Mouse (Mus musculus): Measurements from ENCODE around the gene Krcc1.

Krcc1 gene

DNA sequence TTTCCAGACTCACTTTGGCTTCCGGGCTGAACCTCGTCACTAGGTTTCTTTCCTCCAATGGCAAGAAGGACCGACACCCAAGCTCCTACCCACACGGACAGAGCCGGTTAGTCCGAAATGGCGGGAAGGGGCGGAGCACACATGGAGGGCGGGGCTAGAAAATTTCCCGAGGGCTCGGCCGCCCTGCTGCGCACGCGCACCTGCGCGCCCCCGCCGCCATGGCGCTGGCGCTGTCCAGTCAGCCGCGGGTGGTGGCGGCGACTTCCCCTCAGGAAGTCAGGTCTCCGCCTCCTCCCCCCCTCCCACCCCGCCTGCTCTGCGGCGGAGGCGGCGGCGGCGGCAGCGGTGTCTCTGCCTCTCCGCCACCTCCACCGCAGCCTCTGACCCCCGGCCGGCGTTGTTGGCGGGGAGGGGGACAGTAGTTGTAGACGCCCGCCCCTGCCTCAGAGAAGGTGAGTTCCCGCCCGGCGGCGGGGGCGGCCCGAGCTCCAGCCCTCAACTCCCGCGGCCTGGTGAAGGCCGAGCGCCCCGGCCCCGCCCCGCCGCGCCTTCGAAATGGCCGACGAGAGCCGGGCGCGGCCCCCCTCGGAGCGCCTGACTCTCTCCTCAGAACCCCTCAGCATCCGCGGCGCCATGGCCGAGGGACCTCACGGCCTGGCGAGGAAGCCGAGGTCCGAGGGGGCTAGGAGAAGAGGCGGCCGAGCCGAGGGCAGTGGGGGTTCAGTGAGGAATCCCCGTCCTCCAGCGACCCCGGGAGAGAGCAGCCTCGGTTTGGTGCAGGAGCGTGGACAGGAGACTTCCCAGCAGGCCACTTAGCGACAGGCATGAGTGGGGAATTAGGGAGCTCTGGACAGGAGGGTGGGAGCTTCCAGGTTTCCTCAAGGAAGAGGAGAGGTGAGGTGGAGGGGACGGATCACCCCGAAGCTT lies at the start of gene Krcc1:
Gene Krcc1 (plus strand): TSS at position 289 of the 927 bp plus-strand sequence.
- DNase-seq, result peak; percentile 97

DNA sequence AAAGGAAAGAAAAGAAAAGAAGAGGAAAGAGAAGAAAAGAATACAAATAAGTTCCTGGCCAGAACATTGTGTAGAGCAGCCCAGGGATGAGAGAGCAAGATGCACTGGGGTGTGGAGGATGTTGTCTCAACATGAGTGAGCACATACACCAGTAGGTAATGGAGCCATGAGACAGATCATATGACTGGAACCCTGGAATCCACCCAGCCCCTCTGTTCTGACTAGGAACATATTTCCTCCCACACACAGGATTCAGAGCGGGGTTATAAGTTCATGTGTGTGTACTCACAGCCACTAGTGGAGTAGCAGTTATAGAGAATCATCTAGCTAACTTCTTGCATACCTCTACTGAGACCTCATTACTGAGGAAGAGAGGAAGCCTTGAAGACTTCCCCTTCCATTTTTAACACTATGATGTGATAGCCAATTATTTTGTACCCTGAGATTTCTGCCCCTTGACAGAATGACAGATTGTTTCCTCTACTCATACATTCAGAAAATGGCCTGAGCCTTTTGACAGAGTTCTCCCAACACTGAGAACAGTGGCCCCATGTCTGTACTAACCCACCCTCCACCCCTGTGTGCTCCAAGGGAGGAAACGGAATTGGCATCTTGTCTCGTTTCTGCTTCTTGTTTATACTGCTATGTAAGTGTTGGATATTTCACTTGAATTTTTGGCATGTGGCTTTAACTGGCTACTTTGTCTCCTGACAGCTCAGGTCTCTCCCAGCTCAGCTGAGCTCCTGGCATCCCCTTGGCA lies 47.1 kb upstream of the Krcc1 start:
- DNase-seq, result no peak

DNA sequence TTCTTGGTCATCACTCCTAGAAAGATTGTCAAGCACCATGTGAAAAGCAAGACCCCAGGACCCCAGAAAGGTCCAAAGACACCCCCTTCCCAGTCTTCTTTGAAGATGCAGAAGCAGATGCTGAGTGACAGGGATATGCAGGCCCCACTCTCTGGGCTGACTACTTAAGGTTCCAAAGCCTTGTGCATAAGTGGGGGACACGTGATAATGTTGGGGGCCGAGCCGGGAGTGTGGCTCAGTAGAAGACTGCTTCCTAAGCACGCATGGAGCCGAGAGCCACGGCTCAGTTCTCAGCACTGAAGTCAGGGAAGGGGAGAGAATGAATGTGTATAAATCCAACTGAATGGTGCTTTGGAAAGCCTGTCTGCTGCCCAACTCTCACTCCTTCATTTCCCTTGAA lies 44.9 kb upstream of the Krcc1 start:
- no peak for DNase-seq

DNA sequence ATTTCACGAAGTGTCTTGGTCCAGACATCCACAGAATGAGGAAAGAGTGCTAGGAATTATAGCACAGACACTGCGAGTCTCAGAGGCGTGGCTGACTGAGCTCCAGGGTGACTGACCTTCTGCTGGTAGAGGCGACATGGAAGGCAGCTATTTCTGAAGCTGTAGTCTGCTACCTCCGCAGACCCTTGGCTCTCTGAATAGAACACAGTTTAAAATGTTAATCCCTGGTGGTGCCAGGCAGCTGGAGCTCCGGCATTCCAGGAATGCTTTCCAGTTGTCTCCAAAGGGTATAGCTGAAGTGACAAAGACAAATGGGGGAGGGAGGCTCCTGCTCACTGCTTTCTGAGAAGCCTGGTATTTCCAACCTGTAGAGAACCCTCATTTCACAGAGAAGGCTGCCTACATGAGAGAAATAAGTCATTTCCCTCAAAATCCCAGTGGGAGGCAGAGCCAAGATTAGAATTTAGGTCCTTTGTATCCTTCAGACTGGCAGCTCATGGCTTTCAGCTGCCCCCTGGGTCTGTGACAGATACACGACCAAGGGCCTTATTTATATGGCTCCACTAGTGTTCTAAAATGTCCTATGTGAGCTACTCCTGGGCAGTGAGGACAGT lies 44.2 kb upstream of the Krcc1 start:
- no peak for DNase-seq

DNA sequence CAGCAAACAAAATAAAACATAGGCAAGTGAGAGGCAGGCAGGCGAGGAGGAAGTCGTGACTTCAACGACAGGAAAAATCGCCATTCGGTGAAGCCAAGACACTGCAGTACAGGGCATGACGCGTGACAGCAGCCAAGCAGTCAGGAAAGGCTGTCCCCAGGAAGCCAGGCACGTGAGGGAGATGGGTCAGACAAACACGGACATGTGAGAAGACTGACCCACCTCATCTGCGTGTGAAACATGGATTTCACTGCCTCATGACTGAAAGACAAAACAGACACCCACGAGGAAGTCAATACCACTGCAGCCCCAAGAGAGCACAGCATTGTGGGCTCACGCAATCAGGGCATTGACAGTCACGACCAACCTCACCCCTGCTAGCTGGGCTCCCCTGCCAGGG lies 36.4 kb upstream of the Krcc1 start:
- DNase-seq, result no peak

DNA sequence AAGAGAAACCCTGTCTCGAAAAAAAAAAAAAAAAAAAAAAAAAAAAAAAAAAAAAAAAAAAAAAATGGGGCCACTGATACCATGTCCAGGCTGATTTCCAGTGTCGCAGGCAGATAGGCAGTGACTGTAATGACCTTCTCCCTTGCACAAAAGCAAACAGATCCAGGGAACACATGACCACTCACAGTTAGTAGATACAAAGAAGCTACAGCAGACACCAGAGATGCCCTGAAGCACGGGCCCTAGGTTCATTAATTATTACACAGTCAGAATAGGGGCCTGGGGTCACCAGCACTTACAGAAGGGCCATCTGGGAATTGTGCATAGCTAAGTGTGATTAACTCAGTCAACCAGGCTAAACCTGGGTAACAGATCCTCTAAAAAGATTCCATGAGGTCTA lies 35.5 kb upstream of the Krcc1 start:
- no peak for DNase-seq

DNA sequence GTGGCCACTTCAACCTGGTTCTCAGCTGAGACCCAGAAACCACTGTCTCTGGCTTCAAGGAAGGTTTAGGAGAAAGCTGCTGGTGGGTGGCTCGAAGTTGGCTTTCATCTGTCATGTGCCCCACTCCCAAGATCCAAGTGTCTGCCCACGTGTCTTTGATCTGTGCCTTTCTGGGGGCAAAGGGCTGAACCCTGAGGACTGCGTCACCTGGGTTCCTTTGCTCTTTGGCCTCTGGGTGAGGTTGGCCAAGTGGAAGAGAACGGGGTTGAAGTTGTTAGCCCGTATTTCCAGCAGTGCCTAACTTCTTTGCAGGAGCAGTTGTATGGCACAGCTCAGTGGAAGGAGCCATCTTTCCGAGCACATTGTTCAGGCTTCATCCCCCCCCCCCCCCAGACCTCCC lies 35.0 kb upstream of the Krcc1 start:
- DNase-seq, result no peak

DNA sequence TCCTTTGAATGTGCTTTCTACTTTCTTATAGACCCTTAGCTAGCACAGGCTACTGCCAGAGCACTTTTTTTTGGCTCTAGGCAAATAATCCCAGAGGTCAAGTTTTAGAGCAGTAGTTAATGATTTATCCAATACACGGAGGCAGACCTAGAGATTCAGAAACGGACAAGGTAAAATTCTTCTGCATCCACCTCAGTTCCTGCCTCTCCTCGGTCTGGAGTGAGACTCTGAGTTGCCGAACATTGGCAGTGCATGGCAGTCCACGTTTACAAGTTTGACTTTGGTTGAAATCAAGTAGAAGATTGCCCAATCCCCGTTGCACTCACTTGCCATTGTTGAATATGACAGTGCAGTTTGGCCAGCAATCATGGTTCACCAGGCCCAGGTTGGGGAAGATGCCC lies 34.4 kb upstream of the Krcc1 start:
- DNase-seq, result no peak

DNA sequence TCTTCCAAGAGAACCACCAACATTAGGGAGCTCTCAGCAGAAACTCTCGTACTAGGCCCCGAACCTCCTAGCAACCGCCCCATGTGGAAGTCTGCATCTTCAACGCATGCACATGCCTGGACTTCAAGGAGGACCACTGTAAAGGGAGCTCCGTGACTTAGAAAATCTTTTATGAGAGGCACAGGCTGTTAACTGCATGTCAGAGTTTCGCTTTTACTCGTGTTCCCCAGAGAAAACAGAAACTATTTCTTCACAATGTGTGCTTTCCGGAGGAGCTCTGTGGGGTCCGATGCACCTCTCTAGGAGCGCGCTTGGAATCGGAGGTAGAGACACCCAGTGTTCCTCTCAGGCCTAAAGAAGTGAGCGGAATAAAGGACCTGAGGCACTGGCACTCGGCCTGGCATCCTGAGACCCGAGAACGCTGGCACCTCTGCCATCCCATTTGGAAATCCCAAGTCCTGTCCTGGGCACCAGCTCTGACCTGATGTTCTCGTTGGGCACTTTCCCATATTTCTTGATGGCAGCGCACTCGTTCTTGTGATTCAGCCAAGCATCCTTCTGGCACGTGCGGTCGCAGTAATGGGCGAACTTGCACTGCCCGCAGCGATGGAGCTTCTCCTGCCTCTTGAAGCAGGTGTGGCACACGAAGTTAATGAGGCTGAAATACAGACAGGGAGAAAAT lies 32.3 kb upstream of the Krcc1 start:
- no peak for DNase-seq

DNA sequence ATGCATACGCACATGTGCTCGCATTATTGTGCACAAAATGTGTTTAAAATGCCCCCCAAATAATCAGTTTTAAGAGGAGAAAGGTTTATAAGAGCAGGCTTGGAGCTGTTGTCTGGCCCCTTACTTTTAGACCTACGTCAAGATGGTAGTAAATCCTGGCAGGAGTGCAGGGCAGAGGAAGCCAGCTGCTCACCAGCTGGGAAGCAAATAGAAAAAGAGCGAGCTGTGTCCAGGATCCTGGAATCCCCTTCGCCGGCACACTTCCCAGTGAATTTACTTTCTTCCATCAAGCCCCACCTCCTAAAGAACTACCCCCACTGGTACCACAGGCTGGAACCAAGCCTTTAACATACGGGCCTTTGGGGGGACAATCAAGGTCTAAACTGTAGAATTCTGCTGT lies 30.6 kb upstream of the Krcc1 start:
- DNase-seq, result no peak

DNA sequence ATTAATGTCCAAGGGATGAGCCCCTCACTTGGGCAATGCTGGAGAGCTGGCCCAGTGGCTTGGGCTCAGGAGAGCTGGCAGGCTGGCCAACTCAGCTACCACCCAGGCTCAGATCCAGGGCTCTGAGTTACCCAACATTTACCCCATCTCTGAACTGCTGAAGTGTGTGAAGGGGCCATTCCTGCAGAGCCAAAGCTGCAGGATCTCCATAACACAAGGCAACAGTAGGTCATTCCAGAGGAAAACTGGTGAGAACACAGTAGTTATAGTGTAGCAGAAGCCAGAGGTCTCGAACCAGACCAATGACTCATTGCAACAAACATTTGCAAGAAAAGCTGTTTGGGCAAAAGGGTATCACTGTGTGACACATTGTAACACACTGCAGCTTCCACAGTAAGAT lies 28.7 kb upstream of the Krcc1 start:
- DNase-seq, result no peak

DNA sequence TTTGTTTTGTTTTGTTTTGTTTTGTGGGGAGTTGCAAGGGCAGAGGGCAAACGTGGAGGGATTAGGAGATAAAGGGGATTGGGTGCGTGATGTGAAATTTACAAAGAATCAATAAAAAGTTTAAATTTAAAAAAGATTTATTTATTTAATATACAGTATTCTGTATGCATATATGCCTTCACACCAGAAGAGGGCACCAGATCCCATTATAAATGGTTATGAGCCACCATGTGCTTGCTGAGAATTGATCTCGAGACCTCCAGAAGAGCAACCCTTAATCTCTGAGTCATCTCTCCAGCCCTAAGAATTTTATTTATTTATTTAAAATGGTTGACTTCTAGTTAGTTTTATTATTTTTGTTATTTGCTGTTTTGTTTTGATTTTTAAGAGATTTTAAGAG lies 28.2 kb upstream of the Krcc1 start:
- no peak for DNase-seq

DNA sequence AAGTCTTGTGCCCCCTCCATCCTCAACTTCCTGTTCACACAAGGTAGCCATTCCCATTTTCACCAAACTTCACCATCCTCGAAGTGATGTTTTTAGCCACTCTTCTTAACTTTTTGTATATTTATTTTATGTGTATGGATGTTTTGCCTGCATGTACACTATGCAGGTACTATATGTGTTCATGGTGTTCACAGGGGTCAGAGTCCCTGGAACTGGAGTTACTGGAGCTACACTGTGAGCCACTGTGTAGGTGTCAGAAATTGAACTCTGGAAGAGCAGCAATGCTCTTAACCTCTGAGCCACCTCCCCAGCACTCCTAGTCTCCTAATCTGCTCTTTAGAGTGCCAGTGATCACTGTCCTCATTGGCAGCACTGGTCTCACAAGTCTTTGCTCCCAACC lies 23.1 kb upstream of the Krcc1 start:
- DNase-seq, result no peak

DNA sequence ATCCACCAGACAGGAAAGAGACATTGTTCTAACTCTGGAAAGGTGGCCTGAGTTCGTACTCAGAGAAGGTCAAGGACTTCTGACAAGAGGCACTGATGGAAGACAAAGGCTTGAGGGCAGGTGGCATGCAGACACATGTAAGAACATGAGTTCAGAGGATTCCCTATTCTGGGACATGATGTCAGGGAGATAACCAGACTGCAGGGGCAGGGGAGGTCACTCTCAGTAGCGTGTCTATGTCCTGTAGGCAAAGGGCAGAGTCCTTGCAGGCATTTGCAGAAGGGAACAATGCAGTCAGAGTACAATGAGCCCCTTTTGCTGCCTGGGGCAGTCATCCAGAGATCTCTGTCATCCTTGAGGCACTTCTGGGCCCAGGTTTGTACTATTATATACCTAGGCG lies 21.9 kb upstream of the Krcc1 start:
- no peak for DNase-seq

DNA sequence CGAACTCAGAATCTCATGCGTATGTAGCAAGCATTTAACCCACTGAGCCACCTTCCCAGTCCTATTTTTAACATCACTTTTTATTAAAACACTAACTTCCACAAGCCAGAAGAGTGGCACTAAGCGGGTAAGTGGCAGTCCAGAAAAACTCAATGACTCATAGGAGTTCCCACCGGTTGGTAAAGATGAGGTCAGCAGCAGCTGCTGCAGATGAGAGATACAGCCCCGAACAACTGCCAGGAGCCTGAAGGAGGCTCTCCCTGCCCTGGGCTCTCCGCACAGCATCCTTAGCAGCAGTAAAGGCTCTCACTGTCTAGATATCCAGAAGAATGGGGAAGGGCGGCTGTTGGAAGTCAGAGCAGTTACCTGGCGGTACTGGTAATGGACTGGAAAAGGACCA lies 20.5 kb upstream of the Krcc1 start:
- no peak for DNase-seq

DNA sequence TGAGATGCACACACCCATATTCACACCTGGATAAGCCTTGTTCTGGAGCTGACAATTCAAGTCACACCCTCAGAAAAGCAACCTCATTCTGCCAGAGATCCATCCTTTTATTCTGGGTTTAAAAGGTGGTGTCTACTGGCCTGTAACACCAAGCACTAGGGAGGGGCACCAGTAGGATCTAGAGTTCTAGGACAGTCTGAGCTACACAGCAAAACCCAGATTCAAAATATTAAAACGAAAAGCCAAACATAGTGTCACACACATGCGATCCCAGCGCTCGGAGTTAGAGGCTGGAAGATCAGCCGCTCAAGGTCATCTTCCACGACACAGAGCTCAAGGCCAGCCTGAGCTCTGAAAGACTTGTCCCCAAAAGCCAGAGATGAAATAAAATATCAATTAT lies 17.0 kb upstream of the Krcc1 start:
- DNase-seq, result no peak

DNA sequence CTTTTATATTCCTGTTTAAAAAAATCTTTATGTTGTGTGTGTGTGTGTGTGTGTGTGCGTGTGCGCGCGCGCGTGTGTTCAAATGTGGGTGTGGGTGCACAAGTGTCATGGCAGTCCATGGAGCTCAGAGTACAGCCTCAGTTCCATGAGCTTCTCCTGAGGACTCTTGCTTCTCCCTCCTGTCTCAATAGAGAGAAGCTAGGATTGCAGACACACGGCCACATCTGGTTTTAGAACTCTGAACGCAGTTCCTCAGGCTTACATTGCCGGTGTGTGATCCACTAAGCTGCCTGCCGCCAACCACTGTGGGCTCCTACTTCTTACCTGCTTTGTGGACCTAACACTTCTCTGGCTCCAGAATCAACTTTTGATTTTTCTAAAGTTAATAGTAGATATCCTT lies 15.3 kb upstream of the Krcc1 start:
- DNase-seq, result no peak

DNA sequence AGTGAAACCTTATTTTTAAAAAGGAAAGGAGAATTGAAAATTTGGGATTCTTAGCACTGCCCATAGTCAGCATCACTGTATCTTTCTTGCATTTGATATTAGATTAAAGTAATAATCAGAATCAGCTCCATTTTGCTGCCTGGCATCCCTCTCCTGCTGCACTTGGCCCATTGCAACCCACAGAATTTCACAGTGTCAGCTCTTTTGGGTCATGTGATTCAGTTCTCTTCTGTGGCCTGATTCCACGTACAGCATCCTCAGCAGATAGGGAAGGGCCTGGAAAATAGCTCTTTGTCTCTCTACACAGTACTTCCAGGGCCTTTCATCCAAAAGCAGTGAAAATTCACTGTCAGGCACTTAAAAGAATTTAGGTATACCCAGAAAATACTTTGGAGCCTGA lies 14.1 kb upstream of the Krcc1 start:
- no peak for DNase-seq

DNA sequence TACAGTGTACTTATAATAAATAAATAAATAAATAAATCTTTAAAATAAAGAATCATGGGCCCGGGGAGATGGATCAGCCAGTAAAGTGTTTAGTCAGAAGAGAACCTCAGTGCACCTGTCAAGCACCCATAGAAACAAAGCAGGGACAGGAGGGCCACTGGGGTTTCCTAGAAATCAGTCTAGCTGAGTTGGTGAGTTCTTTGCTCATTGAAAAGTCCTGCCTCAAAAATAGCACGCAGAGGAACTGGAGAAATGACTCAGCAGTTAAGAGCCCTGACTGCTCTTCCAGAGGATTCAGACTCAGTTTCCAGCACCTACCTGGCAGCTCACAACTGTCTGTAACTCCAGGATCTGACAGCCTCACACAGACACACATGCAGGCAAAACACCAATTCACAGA lies 12.9 kb upstream of the Krcc1 start:
- no peak for DNase-seq

DNA sequence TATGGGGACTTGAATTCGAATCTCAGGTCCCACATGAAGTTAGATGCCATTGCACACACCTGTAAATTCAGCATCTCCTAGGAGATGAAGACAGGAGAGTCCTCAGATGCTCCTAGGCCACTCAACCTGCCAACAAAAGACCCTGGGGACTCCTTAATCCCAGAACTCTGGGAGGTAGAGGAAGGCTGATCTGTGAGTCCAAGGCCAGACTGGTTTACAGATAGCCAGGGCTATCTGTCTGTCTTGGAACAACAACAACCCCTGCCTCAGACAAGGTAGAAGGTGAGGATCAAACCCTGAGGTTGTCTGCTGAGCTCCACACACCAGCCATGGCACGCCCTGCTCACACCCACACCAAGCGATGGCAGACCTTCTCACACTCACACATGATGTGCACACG lies 12.3 kb upstream of the Krcc1 start:
- DNase-seq, result no peak

DNA sequence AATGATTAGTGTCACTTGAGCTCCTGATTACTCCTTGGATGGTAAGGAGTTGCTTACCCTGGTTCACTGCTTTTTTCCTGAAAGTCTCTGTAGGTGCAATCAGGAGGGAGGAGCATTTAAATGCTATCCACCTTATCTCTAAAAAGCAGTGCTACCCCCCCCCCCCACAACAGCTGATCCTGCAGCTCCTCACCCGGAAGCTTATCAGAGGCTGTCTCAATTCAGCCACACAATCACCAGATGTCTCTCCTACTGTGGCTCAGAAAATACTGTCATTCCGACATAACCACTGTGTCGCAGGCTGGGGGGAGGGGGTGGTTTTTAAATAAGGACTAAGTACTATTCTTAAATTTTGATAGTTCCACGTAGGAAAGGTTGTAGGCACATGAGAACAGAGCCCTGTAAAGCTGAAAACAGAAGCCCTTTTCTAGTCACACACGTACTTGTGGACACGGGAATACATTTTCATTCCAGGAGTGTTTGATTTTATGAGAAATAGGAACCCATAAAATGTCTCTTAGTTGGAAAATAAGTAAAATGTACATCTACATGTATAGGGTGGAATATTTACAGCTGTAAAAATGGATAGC lies 11.3 kb upstream of the Krcc1 start:
- peak; percentile 24 for DNase-seq

DNA sequence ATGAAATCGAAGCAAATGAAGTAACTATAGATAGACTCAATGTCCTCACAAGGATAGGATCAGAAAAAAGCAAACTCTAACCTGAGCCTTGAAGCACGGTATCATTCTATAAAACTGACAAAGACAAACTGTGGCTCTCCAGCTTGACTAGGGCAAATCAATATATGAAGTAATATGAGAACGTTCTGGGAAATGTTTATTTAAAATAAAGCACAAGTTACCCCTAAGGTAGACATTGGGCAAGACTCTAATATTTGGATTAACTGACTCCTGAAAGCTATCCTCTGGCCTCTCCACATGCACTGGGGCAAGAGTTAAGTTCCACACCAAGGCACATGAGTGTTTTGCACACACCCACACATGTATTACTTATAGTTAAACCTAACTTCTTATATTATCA lies 10.4 kb upstream of the Krcc1 start:
- DNase-seq, result no peak

All from thymus, postnatal 14 days (tissue).